Mouse (Mus musculus) T-helper 2 cell (primary cell): ENCODE measurements around the gene Cnpy2.
"Not testable (repeated sequence)": the region's sequence is repeated elsewhere in the genome, so short reads cannot be mapped to it uniquely, and the experiment has no call there.

ENCODE experiments used
- in situ Hi-C: fragments of 300-600 bp; cut with MboI, MseI; formaldehyde crosslinking; loops from one replicate; pipeline ENCODE4 v1.15.1; 2025; ENCODE audit warnings: high pct_unique_total_duplicates

Gene Cnpy2

DNA sequence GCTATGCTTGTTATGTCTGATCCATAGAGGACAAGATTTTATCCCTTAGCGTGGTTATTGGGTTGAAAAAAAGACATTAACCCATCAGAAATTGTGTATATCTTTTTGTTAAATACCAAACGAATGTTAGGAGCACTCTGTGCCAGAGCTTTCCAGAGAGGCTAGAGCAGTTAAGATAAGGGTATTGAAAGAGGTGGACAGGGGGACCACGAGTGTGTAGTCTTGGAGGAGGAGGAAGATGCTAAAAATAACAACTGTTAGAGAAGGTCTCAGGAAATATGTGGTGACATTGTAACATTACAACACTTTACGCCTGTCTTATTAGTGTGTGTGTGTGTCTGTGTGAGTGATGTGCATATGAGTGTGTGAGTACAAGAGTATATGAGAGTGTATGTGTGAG is 11.4 kb upstream of the Cnpy2 start:
- in situ Hi-C loops, result no loop called here

GRCm38 (mm10) chr10:128315578-128315977 is 6.7 kb upstream of the Cnpy2 start:
- in situ Hi-C loops, result no loop called here

GRCm38 (mm10) chr10:128321641-128322040 is 618 bp upstream of the Cnpy2 start:
- in situ Hi-C loops, result no loop called here

GRCm38 (mm10) chr10:128323516-128323915 is 1.3 kb downstream of the Cnpy2 start:
- in situ Hi-C loops, result no loop called here

DNA sequence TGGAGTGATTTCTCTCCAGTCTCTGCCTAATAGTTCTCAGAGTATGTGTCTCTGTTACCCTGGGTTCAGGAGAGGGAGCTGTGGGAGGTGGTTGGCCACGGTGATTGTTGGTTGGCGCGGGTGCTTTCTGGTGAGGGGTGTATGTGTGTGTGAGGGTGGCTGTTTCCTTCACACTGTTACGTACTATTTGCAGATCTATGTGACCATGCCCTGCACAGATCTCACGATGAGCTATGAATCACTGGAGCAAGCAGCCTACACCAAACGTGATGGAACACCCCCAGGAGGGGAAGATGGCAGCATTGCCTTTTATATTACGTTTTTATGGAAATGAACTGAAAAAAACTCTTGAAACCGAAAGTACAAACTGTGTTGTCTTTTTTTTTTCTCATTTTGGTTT is 4.6 kb downstream of the Cnpy2 start:
- in situ Hi-C loops, result no loop called here

GRCm38 (mm10) chr10:128327610-128328009 is 5.4 kb downstream of the Cnpy2 start:
- in situ Hi-C loops, result no loop called here

DNA sequence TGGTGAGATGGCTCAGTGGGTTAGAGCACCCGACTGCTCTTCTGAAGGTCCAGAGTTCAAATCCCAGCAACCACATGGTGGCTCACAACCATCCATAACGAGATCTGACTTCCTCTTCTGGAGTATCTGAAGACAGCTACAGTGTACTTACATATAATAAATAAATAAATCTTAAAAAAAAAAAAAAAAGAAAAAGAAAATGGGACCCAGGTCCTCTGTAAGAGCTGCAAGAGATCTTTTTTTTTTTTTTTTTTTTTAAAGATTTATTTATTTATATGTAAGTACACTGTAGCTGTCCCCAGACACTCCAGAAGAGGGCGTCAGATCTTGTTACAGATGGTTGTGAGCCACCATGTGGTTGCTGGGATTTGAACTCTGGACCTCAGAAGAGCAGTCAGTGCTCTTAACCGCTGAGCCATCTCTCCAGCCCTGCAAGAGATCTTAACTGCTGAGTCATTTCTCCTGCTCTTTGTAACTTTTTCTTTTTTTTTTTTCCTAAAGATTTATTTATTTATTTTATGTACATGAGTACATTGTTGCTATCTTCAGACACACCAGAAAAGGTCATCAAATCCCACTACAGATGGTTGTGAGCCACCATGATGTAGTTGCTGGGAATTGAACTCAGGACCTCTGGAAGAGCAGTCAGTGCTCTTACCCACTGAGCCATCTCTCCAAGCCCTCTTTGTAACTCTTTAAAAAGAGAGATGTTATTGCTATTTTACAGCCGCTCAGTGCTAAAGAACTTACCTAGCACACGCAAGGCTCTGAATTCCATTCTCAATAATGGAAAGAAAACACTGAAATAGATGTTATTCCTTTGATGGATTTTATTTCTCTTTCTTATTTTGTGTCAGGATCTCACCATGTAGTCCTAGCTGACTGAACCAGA is 10.3 kb downstream of the Cnpy2 start:
- in situ Hi-C loops, result not testable (repeated sequence)

DNA sequence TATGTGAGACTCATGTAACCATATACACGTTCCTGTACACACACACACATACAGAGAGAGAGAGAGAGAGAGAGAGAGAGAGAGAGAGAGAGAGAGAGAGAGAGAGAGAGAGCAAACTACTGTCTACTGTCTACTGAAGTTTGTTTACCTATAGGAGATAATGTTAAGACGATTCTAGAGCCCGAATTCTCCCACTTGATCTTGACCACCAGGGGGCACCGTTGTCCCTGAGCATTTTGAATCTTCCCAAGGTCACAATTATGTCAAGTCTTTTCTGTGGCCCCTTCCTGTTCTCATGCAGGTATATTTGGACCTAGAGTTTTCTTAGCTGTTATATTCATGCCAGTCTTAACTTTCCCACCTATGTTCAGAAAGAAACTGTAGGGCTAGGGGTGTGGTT is 13.3 kb downstream of the Cnpy2 start:
- in situ Hi-C loops, result no loop called here

GRCm38 (mm10) chr10:128336195-128336594 is 13.9 kb downstream of the Cnpy2 start:
- in situ Hi-C loops, result no loop called here

- in situ Hi-C loops, result no loop called here
Measured at GRCm38 (mm10) chr10:128336597-128336996, 14.3 kb downstream of the Cnpy2 start.

DNA sequence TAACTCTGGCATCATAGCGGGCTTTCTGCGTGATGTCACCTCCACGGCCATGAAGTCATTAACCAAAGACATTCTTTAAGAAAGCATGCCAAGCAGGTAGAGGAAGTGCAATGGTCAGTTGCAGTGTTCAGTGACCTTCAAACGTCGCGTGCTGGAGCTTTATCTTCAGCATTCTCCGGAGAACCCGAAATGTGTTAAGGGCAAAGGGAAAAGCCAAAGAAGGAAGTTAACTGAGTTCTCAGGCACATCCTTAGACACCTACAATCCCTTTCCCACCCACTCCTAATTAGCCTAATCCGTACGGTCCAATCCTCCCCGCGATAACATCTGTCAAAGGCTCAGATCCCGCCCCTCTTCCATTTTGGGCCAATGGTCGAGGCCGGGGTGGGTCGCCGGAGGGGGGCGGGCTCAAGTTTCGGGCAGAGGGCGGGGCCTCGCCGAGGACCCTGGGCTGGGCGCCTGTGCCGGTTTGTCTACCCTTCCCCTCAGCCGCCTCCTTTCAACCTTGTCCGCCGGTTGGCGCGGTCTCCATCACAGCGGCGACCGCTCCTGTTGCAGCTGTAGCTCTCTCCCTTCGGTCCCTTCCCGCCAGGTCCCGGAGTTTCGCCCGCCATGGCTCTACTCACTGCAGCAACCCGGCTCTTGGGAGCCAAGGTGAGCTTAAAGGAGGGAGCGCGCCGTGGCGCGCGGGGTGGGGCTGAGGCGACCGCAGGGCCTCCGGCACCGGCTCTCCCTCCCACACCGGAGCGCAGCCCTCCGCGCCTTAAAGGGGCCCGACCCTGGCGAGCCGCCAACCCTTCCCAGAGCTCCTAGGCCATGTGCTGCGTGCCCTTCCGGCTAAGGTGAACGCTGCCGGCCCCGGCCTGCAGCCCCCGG is 15.3 kb downstream of the Cnpy2 start, which contains the start of gene Cs:
Gene Cs, plus strand, starts transcription at position 429 of the 876 bp plus-strand sequence.
- in situ Hi-C loops, result no loop called here

DNA sequence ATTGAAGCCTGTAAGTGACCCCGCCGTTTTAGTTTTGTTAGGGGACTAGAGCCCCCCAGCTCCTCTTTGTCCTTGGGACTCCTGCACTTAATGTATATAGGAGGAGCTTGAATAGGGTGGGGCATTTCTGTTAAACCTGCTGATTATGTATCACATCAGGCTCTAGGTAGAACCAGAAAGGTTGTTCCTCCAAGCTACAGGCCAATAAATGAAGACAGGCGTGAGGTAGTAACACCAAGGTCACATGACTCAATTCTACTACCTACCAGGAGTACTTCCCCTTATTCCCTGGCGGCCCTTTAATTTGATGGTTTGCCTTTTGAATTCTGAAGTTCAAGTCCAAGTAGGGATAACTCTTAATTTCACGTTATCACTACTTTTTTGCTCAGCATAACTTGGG is 16.2 kb downstream of the Cnpy2 start:
- in situ Hi-C loops, result no loop called here

GRCm38 (mm10) chr10:128338948-128339347 is 16.7 kb downstream of the Cnpy2 start:
- in situ Hi-C loops, result no loop called here

- in situ Hi-C loops, result no loop called here
Measured at GRCm38 (mm10) chr10:128340257-128340656, 18.0 kb downstream of the Cnpy2 start.

DNA sequence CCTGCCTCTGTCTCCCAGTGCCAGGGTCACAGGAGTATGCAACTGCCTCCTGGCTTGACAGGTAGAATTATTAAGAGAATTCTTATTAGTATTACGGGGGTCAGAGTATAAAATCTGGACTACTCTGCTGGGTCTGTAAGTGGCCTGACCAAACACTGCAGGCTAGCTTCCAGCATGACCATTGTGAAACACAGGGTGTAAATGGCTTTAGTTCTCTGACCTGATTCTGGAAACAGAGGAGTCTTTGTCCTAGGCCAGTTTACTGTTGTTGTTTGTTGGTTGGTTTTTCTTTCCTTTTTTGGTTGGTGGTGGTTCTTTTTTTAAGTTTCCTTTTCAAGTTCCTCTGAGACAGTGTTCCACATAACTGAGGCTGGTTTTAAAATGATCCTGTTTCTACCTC is 21.2 kb downstream of the Cnpy2 start:
- in situ Hi-C loops, result no loop called here

- in situ Hi-C loops, result no loop called here
Measured at GRCm38 (mm10) chr10:128344568-128345275, 22.5 kb downstream of the Cnpy2 start.

- in situ Hi-C loops, result no loop called here
Measured at GRCm38 (mm10) chr10:128347541-128347940, 25.3 kb downstream of the Cnpy2 start.

GRCm38 (mm10) chr10:128358796-128359195 is 36.5 kb downstream of the Cnpy2 start:
- in situ Hi-C loops, result no loop called here

GRCm38 (mm10) chr10:128359226-128359625 is 37.0 kb downstream of the Cnpy2 start:
- in situ Hi-C loops, result no loop called here

GRCm38 (mm10) chr10:128361836-128362235 is 39.6 kb downstream of the Cnpy2 start:
- in situ Hi-C loops, result no loop called here

DNA sequence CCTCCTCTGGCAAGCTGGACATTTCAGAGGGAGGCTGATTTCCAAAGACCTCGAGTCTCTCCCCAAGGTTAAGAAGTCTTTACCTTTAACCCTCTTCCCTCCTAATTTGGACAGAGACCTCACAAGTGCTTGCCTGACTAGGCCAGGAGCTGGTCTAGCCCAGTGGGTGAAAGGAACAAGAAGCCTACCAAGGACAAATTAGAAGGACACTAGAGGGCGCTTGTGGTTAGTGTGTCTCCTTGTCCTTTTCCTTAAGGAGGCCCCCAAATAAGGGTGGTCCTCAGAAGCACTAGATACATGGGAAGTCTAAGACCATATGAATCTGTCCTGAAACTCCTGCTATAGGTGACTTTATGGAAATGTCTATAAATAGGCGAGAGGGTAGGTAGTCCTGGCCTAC is 40.3 kb downstream of the Cnpy2 start:
- in situ Hi-C loops, result no loop called here

DNA sequence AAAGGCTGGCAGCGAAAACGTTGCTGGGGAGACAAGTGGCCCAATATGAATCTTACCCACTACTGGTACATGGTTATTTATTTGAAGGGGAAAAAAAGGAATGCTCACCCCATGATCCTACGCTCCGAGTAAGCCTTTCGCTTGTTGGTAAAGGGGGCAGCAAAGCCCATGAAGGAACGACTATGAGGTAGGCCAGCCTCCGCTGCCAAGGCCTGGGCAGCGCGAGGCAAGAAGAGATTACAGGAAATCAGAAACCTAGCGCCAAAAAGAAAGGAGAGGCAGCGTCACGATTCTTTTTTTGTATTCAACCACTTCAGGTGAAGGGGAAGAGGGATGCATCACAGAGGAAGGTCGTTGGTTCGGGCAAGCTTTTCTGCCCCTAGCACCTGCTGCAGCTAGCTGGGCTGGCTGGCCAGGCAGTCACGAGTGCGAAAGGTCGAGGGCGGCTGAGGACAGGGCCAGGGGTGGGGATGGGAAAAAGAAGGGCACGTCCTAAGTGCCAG is 45.7 kb downstream of the Cnpy2 start:
- in situ Hi-C loops, result no loop called here
